Mouse (Mus musculus) spleen, postnatal 14 days (tissue): ENCODE results near the gene Prpf6.
A peak's percentile ranks its signal among the peaks of the same experiment; 100 is the strongest.

ENCODE experiments used
- DNase-seq, 2 experiments: peaks; one replicate each; pipeline ENCODE4 v3.0.0; 2021 to 2022; ENCODE audit warnings: low spot score in 2 of 2

Gene Prpf6

GRCm38 (mm10) chr2:181685686-181686085 is 94.0 kb downstream of the Prpf6 start:
- no peak for DNase-seq

DNA sequence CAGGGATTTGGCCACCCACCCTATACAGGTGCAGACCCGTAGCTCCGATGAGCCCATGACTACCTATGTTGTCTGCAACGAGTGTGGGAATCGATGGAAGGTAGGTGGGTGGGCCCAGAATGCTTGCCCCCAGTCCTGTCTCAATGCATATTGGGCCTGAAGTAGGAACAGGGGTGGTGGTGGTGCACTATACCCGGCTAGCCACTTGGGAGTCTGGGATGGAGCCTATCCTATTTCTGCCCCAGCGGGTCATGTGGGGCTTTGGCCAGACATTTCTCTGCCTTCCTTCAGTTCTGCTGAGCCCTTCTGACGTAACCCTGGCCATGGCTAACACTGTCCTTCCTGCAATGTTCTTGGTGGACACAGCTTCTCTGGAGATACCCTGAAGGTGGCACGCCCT is 95.9 kb downstream of the Prpf6 start:
- DNase-seq = no peak

DNA sequence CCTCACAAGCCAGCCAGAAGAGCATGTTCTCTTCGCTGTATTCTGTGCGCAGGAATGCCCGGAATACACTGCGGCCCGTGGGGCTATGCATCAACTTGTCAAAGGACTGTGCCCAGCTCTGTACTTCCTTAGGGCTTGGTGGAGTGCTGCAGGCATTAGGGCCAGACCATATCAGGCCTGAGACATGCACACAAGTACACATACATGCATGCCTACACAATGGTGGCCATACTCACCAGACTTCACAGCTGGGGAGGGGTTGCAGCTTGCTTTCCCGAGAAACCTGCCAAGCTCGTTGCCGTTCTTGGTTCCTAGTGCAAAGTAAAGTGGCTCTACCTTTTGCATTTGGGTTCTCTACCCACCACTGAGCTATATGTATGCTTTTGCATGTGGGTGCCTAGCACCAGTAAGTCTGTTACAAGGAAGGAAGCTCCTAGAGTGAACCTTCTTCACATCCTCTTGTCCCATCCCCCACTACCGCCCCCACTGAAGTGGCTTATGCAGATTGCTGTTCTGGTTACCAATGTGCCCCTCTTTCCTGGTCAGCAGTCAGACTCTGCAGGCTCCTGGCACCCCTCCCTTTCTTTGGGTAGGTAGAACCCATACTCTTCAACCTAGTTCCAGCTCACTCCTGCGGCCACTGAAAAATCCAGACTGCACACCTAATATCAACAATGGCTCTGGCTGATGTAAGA is 97.9 kb downstream of the Prpf6 start:
- DNase-seq = no peak

GRCm38 (mm10) chr2:181691083-181691482 is 99.4 kb downstream of the Prpf6 start:
- no peak for DNase-seq

DNA sequence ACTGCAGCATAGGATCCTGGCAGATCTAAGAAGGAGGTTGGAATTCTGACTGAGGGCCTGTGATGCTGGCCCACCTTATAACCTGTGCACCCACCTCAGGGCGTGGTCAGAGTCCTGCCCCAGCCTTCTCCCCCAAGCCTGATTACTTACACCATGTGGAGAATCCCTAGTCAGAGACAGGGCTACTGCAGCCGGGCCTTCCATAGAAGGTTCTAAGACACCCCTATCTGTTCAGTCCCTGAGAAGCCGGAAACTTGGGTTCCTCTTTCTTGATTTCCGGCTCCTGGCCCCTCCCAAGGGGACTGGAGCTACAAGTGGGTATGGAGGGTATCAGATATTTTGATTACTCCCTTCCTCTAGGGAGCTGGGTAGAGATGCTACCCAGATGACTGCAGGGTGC is 99.9 kb downstream of the Prpf6 start:
- DNase-seq = no peak

- DNase-seq = no peak
These were observed 100.6 kb downstream of the Prpf6 start for GRCm38 (mm10) chr2:181692304-181692703.

- DNase-seq = peak; percentile 65 to 73
These were observed 101.9 kb downstream of the Prpf6 start, which contains the start of gene Rgs19 for GRCm38 (mm10) chr2:181693339-181694280. Rgs19 (minus strand) TSS chr2:181693977.

- DNase-seq = no peak
These were observed 102.9 kb downstream of the Prpf6 start for GRCm38 (mm10) chr2:181694581-181694980.

DNA sequence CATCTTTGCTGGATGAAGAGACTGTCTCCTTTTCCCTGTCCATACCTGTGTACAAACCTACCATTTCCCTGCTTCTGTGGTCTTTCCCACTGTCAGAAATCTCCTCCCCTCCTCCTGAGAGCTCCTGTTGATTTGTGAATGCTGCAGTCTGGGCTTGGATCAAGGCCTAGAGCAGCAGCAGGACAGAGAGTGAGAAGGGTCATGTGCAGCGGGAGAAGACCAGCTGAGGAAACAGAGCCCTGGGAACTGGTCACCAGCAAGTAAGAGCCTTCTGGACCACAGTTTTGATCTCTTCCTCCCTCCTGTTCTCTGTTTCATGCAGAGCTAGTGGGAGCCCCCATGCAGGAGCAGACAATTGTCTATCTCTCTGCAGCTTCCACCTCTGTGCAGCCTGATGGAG is 104.1 kb downstream of the Prpf6 start:
- peak in 1 of 2 experiments; percentile 3 for DNase-seq

- DNase-seq = no peak
These were observed 105.2 kb downstream of the Prpf6 start for GRCm38 (mm10) chr2:181696801-181697420.

- DNase-seq = no peak
These were observed 106.6 kb downstream of the Prpf6 start, which contains the start of gene Lkaaear1 for GRCm38 (mm10) chr2:181698241-181698640. Lkaaear1 (minus strand) TSS chr2:181698442.
